Mouse (Mus musculus): ENCODE data around the gene Ypel2. TPM values are rescaled to one million over a fixed set of nuclear protein-coding genes. Genes with fewer than 3 reads are reported as not detected.

Gene Ypel2
- total RNA-seq, 2 experiments from 2014 or later, result 7.4 to 8.6 TPM

- no peak for DNase-seq (ENCODE audit: low spot score in 2 of 2)
Measured at GRCm38 (mm10) chr11:86905261-86905660, 88.2 kb downstream of the Ypel2 start.

- DNase-seq (ENCODE audit: low spot score in 2 of 2), result no peak
Measured at GRCm38 (mm10) chr11:86904706-86905105, 88.8 kb downstream of the Ypel2 start.

GRCm38 (mm10) chr11:86898367-86898766, 95.1 kb downstream of the Ypel2 start:
- no peak for DNase-seq (ENCODE audit: low spot score in 2 of 2)

GRCm38 (mm10) chr11:86895567-86895966, 97.9 kb downstream of the Ypel2 start:
- DNase-seq (ENCODE audit: low spot score in 2 of 2), result no peak

- no peak for DNase-seq (ENCODE audit: low spot score in 2 of 2)
Measured at GRCm38 (mm10) chr11:86895156-86895555, 98.4 kb downstream of the Ypel2 start.

- DNase-seq (ENCODE audit: low spot score in 2 of 2), result peak; percentile 90 to 93
Measured at GRCm38 (mm10) chr11:86894171-86894577, 99.3 kb downstream of the Ypel2 start.

GRCm38 (mm10) chr11:86892996-86893670, 100.4 kb downstream of the Ypel2 start:
- no peak for DNase-seq (ENCODE audit: low spot score in 2 of 2)

Other genes starting within 250 kb of the Ypel2 start
- 100 to 1,000 TPM; 465 to 466 TPM for gene Cltc, start 236.1 kb downstream of the Ypel2 start, total RNA-seq (2021)
- gene Dhx40, start 186.0 kb downstream of the Ypel2 start, total RNA-seq (2021), result 10 to 100 TPM; 21.6 to 24.6 TPM
- gene Gdpd1, start 80.4 kb upstream of the Ypel2 start, total RNA-seq (2021), result 10 to 100 TPM; 57.5 to 60.4 TPM
- 10 to 100 TPM; 14.8 to 15.7 TPM for gene Smg8, start 93.1 kb upstream of the Ypel2 start, total RNA-seq (2021)
- 1 to 10 TPM; 2.0 to 2.3 TPM for gene Prr11, start 115.0 kb upstream of the Ypel2 start, total RNA-seq (2021)
- 10 to 100 TPM; 16.8 to 16.9 TPM for gene Ska2, start 115.5 kb upstream of the Ypel2 start, total RNA-seq (2021)
- gene Trim37, start 133.4 kb upstream of the Ypel2 start, total RNA-seq (2021), result 100 to 1,000 TPM; 160 to 169 TPM